Mouse (Mus musculus): Measurements from ENCODE around the gene Olfr70. TPM values are rescaled to one million over a fixed set of nuclear protein-coding genes. Genes with fewer than 3 reads are reported as not detected.
A peak's percentile ranks its signal among the peaks of the same experiment; 100 is the strongest.

The Olfr70 gene
- total RNA-seq, 4 experiments from 2014 or later: not detected

DNA sequence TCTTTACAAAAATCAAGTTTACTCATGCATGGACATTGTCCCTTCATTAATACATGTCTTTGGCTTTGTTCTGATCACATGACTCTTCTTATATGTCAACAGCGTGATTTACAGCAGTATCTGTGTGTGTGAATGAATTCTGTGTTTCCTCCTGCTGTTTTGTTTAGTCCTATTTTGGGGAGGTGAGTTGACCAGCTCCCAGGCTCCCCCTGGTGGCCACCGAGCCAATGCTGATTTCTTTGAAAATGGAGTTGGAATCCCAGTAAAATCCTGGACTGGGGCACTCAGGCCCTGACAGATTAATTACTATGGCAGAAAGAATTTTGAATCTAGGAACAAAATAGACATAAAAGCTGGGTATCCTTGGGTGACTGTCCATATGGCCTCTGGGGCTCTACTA, 11.2 kb upstream of the Olfr70 start:
- DNase-seq (ENCODE audit: low spot score in 2 of 2): peak in 1 of 2 experiments; percentile 74

DNA sequence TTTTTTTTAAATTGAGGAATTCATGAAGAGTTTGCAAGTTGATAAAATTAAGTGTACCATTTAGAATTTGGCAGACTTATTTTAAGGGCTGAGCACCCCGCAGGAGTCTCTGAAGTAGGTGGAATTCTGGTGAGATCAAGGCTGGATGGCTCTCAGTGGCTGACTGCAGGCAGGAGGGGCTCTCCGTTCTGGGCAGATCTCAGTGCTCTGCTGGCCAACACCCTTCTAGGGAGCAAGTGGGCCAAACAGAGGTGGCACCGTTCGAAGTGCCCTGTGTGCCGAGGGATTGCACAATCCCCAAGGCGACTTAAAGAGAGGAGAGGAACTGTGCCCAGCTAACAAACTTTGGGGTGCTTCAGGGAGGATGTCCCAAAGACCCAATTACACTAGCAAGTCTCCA, 9.3 kb upstream of the Olfr70 start, which contains the start of gene Olfr71:
Gene Olfr71 (minus strand): TSS at position 387 of the 400 bp plus-strand sequence.
- DNase-seq (ENCODE audit: low spot score in 2 of 2): no peak

DNA sequence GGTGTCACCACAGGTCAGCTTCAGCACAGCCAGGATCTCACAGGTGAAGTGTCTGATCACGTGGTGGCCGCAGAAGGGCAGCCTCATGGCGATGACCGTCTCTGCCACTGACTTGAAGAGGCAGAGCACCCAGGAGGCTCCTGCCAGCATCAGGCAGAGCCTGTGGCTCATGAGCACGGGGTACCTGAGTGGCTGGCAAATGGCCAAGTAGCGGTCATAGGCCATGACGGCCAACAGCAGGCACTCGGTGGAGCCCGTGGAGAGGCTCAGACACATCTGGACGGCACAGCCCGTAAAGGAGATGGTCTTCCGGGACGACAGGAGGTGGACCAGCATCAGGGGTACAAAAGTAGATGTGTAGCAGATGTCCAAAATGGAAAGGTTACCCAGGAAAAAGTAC, 5.4 kb upstream of the Olfr70 start:
- no peak for DNase-seq (ENCODE audit: low spot score in 2 of 2)

DNA sequence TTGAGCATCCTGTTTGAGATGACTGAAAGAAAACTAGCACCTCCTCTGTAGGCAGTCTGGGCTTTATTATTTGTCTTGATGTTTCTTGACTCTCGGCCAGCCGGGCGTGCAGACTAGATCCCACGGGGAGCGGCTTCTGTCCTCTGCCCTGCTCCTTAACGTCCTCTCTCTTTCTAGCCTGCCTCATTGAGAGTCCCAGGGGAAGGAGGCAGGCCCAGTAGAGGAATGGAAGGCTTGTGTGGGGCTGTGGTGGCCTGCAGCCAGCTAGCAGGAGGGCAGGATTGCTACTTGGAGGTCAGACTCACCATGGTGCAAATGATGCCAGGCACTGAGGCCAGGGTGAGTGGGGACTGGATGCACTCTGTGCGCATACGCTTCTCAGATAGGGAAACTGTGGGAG, 3.2 kb upstream of the Olfr70 start:
- no peak for DNase-seq (ENCODE audit: low spot score in 2 of 2)

DNA sequence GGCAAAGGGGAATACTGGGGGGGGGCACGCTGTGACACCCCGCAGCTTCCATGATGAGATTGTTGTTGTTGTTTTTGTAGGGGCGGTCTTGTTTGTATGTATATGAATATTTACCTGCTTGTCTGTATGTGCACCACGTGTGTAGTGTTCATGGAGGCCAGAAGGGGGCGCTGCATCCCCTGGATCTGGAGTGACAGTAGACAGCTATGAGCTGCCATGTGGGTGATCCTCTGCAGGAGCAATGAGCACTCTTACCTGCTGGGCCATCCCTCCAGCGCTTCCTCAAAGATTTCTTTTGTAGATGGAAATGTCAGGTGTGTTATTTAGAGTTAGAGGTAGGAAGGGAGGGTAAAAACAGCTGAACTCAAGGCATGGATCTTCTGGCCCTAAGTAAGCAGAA, 2.8 kb upstream of the Olfr70 start:
- DNase-seq (ENCODE audit: low spot score in 2 of 2): no peak

DNA sequence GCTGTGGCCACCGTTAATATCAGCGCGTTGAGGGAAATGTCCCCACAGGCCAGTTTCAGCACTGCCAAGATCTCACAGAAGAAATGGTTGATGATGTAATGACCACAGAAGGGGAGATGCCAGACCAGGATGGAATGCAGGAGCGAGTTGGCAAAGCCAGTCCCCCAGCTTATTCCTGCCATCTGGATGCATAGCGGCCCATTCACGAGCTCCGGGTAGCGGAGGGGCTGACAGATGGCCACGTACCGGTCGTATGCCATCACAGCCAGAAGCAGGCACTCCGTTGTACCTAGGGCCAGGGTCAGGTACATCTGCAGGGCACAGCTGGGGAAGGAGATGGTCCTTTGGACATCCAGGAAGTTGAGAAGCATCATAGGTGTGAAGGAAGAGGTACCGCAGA, 4.0 kb downstream of the Olfr70 start:
- no peak for DNase-seq (ENCODE audit: low spot score in 2 of 2)

DNA sequence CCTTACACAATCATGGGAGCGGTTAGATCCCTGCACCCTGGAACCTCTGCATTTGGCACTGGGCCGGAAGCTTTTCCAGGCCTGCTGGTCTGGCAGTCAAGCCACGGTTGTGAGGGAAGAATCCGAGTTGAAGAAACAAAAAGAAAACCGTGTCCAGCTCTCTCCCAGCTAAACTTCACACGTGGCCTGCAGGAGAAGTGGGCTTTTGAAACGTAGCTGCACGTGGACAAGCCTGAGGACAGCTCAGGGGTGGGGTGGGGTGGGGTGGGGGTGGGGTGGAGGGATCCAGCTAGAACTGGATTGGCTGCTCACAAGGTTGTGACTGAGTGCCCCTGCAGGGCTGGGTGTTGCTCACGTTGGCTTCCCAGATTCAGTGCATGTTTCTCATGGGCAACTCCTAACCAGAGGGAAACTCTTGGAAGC, 5.3 kb downstream of the Olfr70 start:
- no peak for DNase-seq (ENCODE audit: low spot score in 2 of 2)

DNA sequence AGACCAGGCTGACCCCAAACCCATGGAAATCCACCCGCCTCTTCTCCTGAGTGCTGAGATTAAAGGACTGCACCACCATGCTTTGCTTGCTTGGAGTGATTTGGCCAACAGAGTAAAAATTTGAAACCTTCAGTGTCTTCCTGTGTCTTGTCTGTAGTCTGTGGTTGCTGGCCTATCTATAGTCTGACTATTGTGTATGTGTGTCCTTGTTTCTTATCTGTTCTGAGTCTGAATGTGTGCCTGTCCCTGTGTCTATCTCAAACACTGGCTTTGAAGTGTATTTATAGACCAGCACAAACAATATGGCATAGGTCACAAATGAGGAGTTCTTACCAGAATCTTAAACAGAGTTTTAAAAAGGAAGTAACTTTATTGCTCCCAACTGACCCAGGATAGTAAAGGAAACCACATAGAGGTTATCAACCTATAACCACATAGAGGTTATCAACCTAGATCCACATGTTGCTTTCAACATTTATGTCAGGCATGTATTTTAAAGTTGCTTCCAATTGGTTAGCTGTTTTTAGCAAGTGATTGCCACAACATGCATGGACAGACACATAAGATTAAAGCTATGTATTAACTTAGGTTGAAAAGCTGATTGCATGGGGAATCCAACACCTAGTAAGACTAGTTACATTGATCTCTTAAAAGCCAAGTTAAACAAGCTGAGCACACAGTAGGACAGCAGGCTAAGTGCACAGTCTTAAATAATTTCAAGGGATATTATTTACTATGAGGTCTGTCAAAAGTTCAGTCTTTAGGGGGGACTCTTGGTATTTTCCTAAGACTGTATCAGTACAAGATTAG, 6.0 kb downstream of the Olfr70 start:
- DNase-seq (ENCODE audit: low spot score in 2 of 2): no peak

DNA sequence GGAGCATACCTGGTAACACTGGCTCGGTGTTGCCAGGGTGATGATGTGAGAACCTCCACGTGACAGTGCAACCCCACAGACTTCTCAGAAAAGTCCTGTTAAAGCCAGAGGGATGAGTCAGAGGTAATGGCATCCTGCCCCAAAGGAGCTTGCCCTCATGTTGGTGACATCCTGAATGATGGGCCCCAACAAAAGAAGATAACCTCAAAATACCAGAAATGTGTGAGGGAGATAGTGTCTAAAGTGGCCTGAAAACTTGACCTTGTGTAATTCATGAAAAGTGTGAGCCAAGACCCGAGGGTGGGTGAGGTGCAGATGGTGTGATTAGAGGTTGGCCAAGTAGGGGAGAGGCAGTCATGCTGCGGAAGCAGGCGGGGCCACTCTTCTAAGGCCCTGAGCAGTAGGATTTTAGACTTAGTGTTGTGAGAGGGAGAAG, 6.8 kb downstream of the Olfr70 start:
- no peak for DNase-seq (ENCODE audit: low spot score in 2 of 2)

DNA sequence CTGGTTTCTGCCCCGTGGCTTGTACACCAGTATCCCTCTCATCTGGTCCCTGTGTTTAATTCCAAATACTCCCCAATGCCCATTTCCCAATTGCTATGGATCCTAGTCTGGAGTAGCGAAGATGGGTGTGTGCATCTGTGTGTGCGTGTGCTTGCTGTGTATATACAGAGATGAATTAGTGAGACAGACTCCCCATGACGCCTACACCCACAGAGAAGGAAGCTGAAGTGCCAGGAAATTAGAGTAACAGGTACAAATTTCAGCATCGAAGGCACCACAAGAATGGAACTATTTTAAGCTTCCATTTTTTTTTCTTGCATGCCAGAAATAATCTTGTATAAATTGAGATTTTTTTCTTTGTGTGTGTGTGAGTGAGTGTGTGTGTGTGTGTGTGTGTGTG, 9.6 kb downstream of the Olfr70 start:
- no peak for DNase-seq (ENCODE audit: low spot score in 2 of 2)

DNA sequence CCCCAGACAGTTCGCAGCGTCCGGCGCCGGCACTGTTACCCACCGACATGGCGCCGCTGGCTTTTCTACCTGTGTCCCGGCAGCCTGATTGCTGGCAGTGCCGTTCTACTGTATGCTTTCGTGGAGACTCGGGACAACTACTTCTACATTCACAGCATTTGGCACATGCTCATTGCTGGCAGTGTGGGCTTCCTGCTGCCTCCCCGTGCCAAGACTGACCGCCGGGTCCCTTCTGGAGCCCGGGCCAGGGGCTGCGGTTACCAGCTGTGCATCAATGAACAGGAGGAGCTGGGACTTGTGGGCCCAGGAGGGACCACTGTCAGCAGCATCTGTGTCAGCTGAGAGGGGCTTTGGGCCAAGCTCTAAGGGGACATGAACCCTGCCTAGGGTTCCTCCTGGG, 10.6 kb downstream of the Olfr70 start:
- no peak for DNase-seq (ENCODE audit: low spot score in 2 of 2)

DNA sequence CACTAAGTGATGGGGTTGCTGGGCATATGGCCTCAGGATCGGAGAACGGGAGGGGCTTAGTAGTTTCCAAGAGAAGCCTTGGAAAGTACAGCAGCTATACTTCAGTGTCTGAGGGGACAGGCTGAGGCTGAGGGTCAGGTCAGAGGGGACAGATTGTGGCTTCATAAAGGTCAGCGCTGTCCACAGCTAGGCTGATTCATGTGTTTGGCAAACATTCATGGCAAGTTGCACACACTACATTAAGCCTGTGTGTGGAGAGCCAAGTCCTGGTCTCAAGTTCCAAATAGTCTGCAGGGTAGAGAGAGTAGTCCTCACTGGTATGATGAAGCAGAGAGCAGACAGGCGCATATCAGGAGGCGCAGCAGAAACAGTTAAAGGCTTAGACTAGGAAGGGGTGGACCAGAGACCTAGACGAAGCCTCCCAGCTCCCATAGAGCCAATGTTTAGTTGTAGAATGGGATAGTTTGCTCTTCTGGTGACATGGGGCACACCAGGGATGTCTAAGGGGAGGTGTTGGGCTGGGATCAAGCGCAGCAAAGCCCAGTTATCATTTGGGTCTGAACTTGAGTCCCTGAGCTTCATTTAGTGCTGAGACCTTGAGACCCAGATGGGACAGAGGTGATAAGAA, 21.1 kb downstream of the Olfr70 start:
- no peak for DNase-seq (ENCODE audit: low spot score in 2 of 2)

DNA sequence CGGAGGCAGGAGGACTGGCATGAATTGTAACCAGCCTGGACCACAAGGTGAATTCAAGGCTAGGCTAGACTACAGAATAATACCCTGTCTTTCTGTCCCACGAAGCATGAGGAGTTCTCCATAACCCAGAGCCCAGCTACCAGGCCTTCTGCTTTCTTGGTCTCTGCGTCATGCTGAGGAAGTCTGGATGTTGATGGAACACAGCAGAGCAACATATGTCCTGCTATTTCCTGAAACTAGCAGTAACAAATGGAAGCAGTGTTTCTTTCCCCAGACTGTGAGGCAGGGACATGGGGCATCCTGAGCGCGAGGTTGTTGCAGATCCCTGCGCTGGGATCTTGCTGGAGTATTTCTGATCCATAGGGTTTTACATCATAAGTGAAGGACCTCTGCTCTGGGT, 22.1 kb downstream of the Olfr70 start:
- no peak for DNase-seq (ENCODE audit: low spot score in 2 of 2)

DNA sequence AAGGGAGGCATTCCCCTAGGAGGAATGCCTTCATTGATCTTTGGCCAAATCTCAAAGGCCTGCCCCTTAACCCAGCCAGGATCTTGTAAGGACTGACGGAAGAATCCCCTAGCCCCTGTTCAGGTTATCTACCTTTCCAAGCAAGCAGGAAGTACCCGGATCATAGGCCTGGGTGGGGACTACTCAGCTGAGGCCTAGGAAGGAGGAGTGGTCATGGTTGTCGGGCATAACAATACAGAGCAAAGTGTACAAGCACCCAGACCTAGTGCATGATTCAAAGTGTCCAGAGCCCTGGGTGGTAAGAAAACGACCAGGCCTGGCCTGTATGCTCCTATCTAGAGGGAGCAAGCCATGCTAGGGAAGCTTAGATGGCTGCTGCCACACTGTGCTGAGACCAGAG, 25.0 kb downstream of the Olfr70 start:
- no peak for DNase-seq (ENCODE audit: low spot score in 2 of 2)

DNA sequence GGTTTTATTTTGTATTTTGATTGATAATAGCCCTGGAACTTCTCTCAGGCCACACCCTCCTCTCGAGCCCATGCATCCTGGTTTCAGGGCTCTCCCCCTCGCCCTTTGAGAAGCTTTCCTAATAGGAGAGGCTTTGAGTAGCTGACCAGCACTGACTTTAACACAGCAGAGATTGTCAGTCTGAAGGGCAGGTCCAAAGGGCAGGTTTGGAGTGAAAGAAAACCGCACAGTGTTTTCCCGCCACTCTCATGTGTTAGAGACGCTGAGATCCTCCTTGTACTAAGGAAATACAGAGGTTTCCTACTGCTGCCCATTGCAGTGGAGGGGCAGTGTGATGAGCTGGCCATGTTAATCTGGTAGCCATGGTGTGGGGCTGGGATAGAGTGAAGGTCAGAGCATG, 25.6 kb downstream of the Olfr70 start:
- no peak for DNase-seq (ENCODE audit: low spot score in 2 of 2)

DNA sequence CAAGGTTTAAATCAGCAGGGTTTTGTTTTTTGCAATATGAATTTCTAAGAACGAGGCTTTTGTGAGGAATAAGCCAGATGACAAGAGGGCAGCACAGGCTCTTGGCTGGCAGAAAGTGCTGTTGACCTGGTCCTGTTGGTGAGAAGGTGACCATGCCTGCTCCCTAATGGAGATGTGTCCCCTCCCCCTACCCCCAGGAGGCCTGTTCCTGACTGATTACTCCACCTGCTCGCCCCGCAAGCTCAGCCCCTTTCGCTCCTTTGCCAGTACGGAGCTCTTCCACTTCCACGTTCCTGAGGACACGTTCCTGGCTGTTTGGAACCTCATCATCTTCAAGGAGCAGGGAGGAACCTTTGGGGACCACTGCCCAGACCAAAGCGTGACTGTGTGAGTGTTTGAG, 26.9 kb downstream of the Olfr70 start:
- DNase-seq (ENCODE audit: low spot score in 2 of 2): no peak

DNA sequence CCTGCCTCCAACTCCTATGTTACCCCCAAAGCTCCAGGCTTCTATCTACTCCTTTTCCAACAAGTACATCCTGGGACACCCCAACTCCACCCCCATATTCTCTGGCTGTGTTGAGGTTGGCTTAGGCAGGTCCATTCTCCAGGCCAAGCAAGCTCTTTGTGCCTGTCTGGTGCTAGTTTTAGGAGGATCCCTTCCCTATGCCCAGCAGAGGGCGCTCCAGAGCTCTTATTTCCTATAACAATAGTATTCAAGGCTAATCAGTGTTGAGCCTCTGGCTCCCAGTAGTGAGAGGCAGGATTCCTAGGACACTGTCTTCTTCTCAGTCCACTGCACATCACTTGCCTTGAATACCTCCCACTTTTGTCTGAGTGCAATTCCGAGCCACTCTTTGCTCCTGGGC, 28.5 kb downstream of the Olfr70 start:
- peak; percentile 60 to 63 for DNase-seq (ENCODE audit: low spot score in 2 of 2)

DNA sequence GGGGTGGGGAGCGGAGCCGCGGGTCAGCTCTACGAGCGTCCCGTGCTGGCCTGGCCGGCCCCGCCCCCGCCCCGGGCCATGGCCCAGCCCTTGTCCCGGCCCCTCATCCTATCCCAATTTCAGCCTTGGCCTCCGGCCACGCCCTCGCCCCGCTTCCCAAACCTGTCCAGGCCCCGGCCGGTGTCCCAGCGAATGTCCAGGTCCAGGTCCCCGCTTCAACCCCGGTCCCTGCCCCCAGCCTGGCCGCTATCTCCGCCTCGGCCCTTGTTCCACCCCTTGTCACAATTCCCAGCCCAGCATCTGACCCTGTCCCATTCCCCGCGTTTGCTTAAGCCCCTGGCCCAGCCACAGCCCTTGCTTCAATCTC, 31.2 kb downstream of the Olfr70 start:
- peak in 1 of 2 experiments; percentile 24 for DNase-seq (ENCODE audit: low spot score in 2 of 2)

DNA sequence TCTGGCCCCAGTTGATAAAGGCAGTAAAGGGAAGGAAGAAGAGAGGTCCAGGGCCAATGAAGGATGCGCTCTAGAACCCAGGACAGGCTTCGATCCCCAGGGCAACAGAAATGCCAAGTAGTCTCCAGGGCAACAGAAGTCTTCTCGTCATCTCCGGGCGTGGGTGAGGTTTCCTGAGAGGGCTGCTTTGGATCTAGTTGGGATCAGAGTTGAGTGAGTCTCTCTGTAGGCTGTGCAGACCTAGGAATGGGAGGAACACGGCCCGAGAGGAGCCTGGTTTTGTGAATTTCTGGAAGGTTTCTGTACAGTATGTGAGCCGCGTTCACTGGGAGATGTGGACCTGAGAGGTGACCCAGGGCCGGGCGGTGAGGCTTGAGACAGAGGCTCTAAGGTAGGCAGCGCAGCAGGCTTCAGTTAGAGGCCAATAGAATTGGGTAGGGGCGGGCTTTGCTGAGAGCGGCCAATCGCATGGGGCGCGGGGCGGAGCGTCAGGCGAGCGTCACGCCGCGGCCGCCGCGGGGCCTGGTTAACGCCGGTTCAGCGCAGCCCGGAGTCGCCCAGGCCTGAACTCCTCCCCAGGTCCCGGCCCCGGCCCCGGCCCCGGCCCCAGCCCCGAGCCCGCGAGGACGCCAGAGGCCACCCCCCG, 31.7 kb downstream of the Olfr70 start, which contains the start of the genes Tmem8b and Fam221b:
Gene Tmem8b (plus strand): TSS at position 190 of the 646 bp plus-strand sequence.
Gene Fam221b (minus strand): TSS at position 364 of the 646 bp plus-strand sequence.
- peak; percentile 85 to 86 for DNase-seq (ENCODE audit: low spot score in 2 of 2)

DNA sequence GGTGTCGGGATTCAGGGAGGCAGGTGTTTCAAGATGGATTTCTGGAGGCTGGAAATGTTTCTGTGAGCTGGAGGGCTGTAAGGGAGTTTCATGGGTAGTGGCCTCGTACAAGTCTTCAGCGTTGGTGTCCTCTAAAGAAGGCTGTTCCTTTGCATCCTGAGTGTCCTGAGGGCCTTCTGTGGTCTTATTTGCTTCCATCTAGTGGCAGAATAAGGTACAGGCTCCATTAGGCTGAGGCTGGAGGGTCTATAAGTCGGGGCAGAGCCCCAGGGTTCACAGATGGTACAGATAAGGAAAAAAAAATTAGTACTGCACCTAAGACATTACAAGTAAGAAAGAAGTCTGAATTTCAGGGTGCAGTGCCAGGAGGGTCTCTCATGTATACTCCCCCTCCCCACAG, 34.2 kb downstream of the Olfr70 start:
- no peak for DNase-seq (ENCODE audit: low spot score in 2 of 2)

DNA sequence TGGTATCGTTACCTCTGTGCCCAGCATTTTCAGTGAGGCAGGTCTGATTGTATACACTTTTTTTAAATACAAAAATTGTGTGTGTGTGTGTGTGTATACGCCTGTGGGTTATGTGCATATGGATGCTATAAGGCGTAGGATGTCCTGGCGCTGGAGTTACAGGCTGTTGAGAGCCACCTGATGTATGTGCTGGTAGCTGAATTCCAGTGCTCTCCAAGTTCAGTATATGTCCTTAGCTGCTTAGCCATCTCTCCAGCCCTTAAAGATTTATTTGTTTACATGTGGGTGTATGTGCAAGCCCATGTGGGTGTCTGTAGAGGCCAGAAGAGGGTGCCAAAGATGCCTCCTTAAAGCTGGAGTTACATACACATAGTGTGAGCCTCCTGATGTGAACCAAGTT, 43.5 kb downstream of the Olfr70 start:
- DNase-seq (ENCODE audit: low spot score in 2 of 2): peak in 1 of 2 experiments; percentile 47

Data from left cerebral cortex, adult 8-10 months (tissue).